Mouse (Mus musculus): ENCODE results near the gene Pard3b.

- TF ChIP-seq CTCF (IDR thresholded peaks at IDR 0.05; ENCODE audit: extremely low read depth, insufficient read depth, insufficient read length, insufficient replicate concordance), result no peak
- TF ChIP-seq POLR2A (IDR thresholded peaks at IDR 0.05; ENCODE audit: low read depth, low read length), result no peak
Measured at GRCm38 (mm10) chr1:62576939-62577590, 938.4 kb downstream of the Pard3b start.

Data from spleen, adult 2 months (tissue).